Mouse (Mus musculus) liver, adult 2 months (tissue): ENCODE results near the gene Trim16.

Experiments used
- CTCF ChIP-seq: fragments of 200-500 bp; IDR thresholded peaks from 2 replicates; pipeline ENCODE4 v1.5.1; 2011; ENCODE audit warnings: low read depth, low read length, control low read depth
- POLR2A ChIP-seq: fragments of 200-500 bp; IDR thresholded peaks from 2 replicates; pipeline ENCODE4 v1.6.1; 2011; ENCODE audit warnings: low read length, control low read depth; ENCODE audit not compliant: insufficient read depth; ENCODE audit errors: extremely low read depth

- TF ChIP-seq POLR2A (no peak), CTCF (no peak)
Observed at GRCm38 (mm10) chr11:62866685-62867084, 46.7 kb downstream of the Trim16 start.
